Mouse (Mus musculus): ENCODE measurements around the gene Mfsd13b.

GRCm38 (mm10) chr7:120933110-120933509 is 49.2 kb upstream of the Mfsd13b start:
- TF ChIP-seq CTCF (IDR thresholded peaks at IDR 0.05; ENCODE audit: low read depth) (no peak), EP300 (IDR thresholded peaks at IDR 0.05; ENCODE audit: low read depth) (no peak)

Measured in liver, embryonic 14.5 days (tissue).